Mouse (Mus musculus) G1E (cell line): ENCODE results near the gene Mgrn1.

ENCODE experiments used
- CTCF ChIP-seq: IDR thresholded peaks from 2 replicates; pipeline ENCODE4 v1.5.1; 2012; ENCODE audit warnings: low read depth, low read length, inconsistent platforms, mixed read lengths
- GATA1 ChIP-seq: IDR thresholded peaks from 2 replicates; pipeline ENCODE4 v1.6.1; 2012; ENCODE audit warnings: borderline replicate concordance, low read length, inconsistent platforms, mixed read lengths
- TAL1 ChIP-seq: conservative IDR thresholded peaks from 2 replicates; pipeline ENCODE4 v1.6.1; 2012; ENCODE audit warnings: low read depth, low read length, inconsistent platforms, mixed read lengths

- TF ChIP-seq GATA1, result no peak
- no peak for TF ChIP-seq CTCF
- no peak for TF ChIP-seq TAL1
These were observed 39.0 kb upstream of the Mgrn1 start for GRCm38 (mm10) chr16:4847041-4847440.
